Mouse (Mus musculus) gastrocnemius, postnatal 4 days (tissue): ENCODE measurements around the gene 4930426L09Rik. TPM values are rescaled to one million over a fixed set of nuclear protein-coding genes. Genes with fewer than 3 reads are reported as not detected.
"Not testable (repeated sequence)": the region's sequence is repeated elsewhere in the genome, so short reads cannot be mapped to it uniquely, and the experiment has no call there.

ENCODE experiments used
- DNase-seq, 2 experiments: peaks; one replicate each; pipeline ENCODE4 v3.0.0; 2021 to 2022; ENCODE audit warnings: low spot score in 2 of 2, mixed read lengths in 2 of 2
- total RNA-seq, 2 experiments: library from RNA; stranded (reverse); gene quantifications; 2 replicates each; pipeline ENCODE4 v1.2.3; 2021

Gene 4930426L09Rik
- total RNA-seq, 2 experiments from 2014 or later: 0.23 to 0.49 TPM

DNA sequence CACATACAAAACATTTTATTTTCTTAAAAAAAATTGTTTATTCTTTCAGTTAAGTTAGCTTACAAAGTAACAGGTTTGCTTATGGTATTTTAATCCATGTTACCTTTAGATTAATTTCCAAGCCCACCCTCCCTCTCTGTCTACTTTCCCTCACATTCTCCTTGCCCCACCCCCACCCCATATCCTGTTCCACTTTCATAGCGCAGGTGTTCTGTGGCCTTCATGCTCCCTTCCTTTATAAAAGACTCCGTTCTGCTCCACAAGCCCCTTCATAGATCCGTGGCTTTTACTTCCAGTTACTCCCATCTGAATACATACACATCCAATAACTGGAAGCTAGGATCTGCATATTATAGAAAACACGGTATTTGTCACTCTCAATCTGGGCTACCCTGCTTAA is 9.4 kb downstream of the 4930426L09Rik start:
- DNase-seq: no peak

DNA sequence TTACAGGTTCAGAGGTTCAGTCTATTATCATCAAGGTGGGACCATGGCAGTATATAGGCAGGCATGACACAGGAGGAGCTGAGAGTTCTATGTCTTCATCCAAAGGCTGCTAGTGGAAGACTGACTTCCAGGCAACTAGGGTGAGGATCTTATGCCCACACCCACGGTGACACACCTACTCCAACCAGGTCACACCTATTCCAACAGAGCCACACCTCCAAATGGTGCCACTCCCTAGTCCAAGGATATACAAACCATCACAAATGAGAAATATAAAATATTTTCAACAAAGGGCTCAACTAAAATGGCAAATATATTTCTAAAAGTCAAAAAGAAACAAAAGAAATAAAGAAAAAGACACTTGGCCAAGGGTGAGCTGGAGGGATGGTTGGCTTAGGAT is 12.4 kb downstream of the 4930426L09Rik start:
- DNase-seq: not testable (repeated sequence)

DNA sequence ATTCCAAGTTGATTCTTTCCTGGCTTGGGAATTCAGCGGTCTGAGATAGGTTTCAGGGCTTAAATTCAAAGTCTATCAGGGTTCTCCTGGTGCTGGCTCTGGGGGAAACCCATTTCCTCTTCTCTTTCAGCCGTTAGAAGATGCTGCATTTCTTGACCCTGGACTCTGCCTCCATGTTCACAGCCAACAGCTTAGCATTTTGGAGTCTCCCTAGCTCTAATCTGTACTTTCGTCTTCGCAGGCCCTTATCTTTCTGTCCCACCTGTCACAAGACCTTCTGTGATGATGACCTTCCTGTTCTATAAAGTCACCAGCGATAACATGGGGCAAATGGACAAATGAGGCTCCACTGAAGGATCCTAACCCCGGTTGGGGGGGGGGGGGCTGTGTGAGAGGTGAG is 13.3 kb downstream of the 4930426L09Rik start:
- DNase-seq: no peak

DNA sequence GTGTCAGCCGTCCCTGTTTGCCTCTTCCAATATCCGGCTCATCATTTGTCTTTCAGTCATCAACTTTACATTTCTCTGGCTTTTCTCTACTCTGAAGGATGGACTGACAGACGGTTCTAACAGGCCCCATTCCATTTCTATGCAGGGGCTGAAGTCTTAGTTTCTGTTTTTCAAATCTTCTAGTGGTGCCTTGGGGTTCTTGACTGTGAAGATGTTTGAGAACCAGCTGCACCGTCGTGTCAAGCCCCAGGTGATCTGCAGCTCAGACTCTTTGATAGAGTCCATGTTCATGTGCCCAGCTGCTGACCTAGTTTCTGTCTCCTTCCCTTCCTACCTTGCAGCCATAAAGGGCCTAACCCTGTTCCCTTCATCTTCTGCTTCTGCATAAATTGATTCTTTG is 18.2 kb downstream of the 4930426L09Rik start:
- DNase-seq: no peak

DNA sequence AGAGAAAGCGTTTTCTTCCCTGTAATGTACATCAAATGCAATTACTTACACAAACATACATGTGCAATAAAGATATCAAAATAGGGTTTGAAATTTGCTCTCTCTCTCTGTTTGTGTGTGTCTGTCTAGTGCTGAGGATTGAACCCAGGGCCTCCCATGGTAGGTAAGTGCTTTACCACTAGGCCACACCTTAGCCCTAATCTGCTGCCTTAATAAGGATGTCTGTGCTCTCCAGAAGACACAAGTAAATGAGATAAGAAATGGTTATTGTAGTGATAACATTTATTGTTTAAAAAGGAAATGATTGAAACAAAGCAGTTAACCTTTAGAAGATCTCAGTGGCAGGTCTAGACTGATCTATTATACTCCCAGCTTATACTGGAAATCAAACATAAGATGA is 18.7 kb downstream of the 4930426L09Rik start:
- no peak for DNase-seq

DNA sequence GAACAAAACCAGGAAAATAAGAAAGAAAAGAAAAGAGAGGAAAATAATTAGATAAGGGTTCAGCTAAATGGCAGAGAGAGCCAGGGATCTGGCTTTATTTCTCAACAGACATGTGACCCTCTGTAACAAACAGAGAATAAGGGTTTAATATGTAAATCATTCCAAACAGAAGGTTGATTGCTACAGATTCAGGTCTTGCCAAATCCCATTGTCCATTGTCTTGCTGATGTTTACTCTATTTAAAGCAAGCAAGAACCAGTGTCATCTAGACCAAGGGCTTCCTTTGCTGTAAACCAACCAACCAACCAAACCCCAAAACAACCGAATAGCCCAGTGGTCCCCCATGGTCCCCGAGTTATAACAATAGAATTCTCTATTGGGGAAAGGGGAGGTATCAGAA is 19.9 kb downstream of the 4930426L09Rik start:
- DNase-seq: no peak

DNA sequence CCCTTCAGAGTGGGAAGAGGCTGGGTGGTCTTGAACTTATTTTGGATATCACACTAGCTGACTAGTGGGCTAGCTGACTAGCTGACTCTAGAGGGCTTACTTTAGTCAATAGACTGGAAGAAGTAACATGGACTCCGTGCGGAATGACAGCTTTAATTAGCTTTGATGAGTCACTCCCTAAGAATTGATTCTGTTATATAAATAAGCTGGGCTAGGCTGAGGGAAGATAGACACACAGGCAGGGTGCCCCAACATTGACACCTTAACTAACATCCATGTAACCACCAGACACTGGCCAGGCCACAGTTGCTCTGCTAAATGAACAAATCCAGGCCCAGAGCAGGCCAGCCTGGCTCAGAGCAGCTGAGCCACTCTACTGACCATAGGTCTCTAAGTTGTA is 26.7 kb downstream of the 4930426L09Rik start:
- no peak for DNase-seq

DNA sequence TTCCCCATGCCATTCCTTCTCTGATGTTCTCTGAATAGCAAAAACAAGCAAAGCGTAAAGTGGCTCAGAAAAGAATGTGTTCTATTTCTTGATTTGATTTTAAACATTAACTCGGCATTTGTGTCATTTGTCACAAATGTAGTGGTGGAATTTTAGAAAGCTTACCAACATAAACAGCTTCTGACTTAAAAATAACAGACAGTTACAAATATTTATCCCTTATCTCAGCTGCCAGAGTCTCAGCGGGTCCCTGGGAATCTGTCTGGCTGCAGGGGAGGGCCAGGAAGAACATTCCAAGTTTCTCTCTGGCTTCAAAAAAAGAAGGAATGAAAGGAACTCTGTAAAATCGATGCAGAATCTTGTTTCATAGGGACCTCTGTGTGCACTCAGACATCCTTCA is 39.3 kb downstream of the 4930426L09Rik start:
- no peak for DNase-seq

DNA sequence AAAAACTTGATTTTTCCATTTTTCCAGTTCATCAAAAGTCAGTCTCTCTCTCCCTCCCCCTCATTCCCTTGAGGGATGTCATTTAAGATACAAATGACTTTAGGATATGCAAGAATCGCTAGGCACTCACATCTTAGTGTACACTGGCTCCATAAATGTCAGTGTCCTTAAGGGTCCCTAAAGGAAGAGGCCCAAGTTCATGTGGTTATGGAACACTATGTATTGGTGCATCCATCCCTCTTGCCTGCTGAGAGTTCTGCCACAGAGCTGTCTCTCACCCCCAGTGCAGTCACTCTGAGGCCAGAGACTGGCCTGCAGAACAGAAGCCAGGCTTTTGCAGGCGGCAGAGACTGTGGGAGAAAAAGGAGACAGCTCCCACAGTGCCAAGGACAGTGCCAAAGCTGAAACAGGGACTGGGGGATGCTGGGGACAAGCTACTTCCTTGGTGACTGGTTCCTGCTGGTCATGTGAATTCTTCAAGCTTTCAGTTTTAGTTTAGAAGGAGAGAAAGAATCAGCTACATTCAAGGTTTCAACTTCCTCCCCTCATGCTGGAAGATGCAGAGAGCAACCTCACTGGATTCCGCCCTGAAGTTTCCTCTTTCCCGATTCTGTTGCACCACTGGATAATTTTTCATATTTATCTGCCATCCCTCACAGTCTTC is 39.9 kb downstream of the 4930426L09Rik start:
- no peak for DNase-seq

DNA sequence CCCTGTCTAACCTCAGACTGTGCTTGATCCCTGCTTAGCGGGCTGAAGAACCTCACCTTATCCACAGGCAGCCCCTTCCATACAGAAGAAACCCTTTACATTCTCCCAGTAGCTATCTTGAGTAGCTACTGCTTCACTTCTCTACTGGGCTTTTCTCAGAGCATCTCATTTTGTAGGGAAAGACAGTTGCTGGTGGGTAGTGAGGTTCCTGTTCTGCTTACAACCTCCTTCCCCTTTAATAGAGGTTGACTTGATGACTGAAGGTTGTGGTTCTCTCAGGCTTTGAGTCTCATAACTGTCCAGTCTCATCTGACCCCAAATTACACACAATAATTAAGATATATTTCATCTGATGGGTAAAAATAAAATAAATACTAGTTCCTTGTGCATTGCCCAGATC is 50.1 kb downstream of the 4930426L09Rik start:
- DNase-seq: no peak

DNA sequence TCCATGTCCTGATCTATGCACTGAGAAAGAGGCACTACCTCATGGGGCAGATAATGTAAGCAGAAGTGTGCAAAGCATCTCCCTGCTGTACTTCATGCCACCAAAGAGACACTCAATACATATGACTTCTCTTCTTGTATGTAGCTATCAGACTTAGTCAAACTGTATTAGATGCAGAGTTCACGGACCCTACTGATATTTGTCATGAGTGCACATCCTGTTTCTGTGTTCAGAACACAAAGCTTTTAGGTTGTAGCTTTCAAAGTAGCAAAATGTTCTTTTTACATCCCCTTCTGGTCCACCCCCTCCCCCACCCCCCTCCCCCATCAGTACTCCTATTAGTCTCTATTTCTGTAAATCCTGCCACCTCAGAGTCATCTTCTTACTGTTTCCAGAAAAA is 51.2 kb downstream of the 4930426L09Rik start:
- DNase-seq: no peak

Other genes with a start within 250 kb of the 4930426L09Rik start
- gene Pip4k2a, start 217 bp upstream of the 4930426L09Rik start, total RNA-seq: 10 to 100 TPM; 22.4 to 25.2 TPM
- gene Armc3, start 201.0 kb downstream of the 4930426L09Rik start, total RNA-seq: under 1 TPM in 1 of 2 experiments, not detected in 1; 0.12 TPM